Mouse (Mus musculus): ENCODE measurements around the gene Fkbp6. TPM values are rescaled to one million over a fixed set of nuclear protein-coding genes. Genes with fewer than 3 reads are reported as not detected.

The Fkbp6 gene
- polyA plus RNA-seq, 1 experiment = not detected

GRCm38 (mm10) chr5:135243166-135243565 is 106.7 kb downstream of the Fkbp6 start:
- no peak overlapping the region for H3K27ac ChIP-seq (replicated peaks; ENCODE audit: low read depth, low read length)
- no peaks in the 10 kb centered on the region for H3K4me1 ChIP-seq (ENCODE audit: control insufficient read depth, insufficient read depth, insufficient read length, low read length)
- no peak overlapping the region for H3K4me3 ChIP-seq (ENCODE audit: insufficient read depth, low read depth, low read length)

- Histone ChIP-seq H3K27ac (replicated peaks; ENCODE audit: low read depth, low read length) (no peak overlapping the region), H3K4me1 (ENCODE audit: control insufficient read depth, insufficient read depth, insufficient read length, low read length) (no peaks in the 10 kb centered on the region), H3K4me3 (ENCODE audit: insufficient read depth, low read depth, low read length) (no peak overlapping the region)
These were observed 107.2 kb downstream of the Fkbp6 start for GRCm38 (mm10) chr5:135242608-135243007.

DNA sequence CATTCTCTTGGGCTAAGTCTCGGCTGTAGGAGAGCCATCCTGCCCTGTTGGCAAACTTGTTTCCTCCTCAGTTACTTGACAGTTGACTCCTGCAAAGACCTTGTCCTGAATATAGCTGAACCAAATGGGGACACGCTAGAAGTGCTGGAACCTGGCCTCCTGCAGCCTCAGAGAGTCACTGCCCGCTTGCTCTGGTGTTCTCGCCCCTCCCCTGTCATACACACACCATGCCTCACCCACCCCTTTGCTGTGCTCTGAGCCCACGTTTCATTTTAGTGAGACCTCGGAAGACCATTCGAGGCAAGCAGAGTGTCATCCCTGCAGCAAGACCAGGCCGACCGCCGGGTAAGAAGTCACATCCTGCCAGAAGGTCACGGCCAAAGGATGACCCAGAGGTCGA is 107.7 kb downstream of the Fkbp6 start:
- Histone ChIP-seq H3K27ac (replicated peaks; ENCODE audit: low read depth, low read length) (no peak overlapping the region), H3K4me1 (ENCODE audit: control insufficient read depth, insufficient read depth, insufficient read length, low read length) (no peaks in the 10 kb centered on the region), H3K4me3 (ENCODE audit: insufficient read depth, low read depth, low read length) (no peak overlapping the region)

Other genes with a start within 250 kb of the Fkbp6 start
- 7.5 and 8.2 TPM in 2 replicates for gene Tbl2, start 200.4 kb downstream of the Fkbp6 start, polyA plus RNA-seq (2012; ENCODE audit: insufficient read depth, insufficient read length, missing spikeins)
- 61.6 and 84.5 TPM in 2 replicates for gene Bcl7b, start 181.8 kb downstream of the Fkbp6 start, polyA plus RNA-seq (2012; ENCODE audit: insufficient read depth, insufficient read length, missing spikeins)
- gene Baz1b, start 162.8 kb downstream of the Fkbp6 start, polyA plus RNA-seq (2012; ENCODE audit: insufficient read depth, insufficient read length, missing spikeins) = 25.5 and 32.8 TPM in 2 replicates
- not detected in 2 replicates for gene Fzd9, start 98.8 kb downstream of the Fkbp6 start, polyA plus RNA-seq (2012; ENCODE audit: insufficient read depth, insufficient read length, missing spikeins)
- gene Trim50, start 3.3 kb upstream of the Fkbp6 start, polyA plus RNA-seq (2012; ENCODE audit: insufficient read depth, insufficient read length, missing spikeins) = not detected in 2 replicates
- gene Nsun5, start 19.9 kb upstream of the Fkbp6 start, polyA plus RNA-seq (2012; ENCODE audit: insufficient read depth, insufficient read length, missing spikeins) = 7.3 and 12.6 TPM in 2 replicates
- 7.6 and 8.9 TPM in 2 replicates for gene Pom121, start 44.5 kb upstream of the Fkbp6 start, polyA plus RNA-seq (2012; ENCODE audit: insufficient read depth, insufficient read length, missing spikeins)
- 7.9 and 8.6 TPM in 2 replicates for gene Hip1, start 195.1 kb upstream of the Fkbp6 start, polyA plus RNA-seq (2012; ENCODE audit: insufficient read depth, insufficient read length, missing spikeins)
- not detected in 2 replicates for gene Ccl26, start 213.5 kb upstream of the Fkbp6 start, polyA plus RNA-seq (2012; ENCODE audit: insufficient read depth, insufficient read length, missing spikeins)
- gene Ccl24, start 223.0 kb upstream of the Fkbp6 start, polyA plus RNA-seq (2012; ENCODE audit: insufficient read depth, insufficient read length, missing spikeins) = 4.9 and 13.4 TPM in 2 replicates